Mouse (Mus musculus) erythroblast, embryonic 14.5 days (primary cell): ENCODE data around the gene Podn.

Experiments used
- GATA1 ChIP-seq: IDR thresholded peaks from 2 replicates; pipeline ENCODE4 v1.6.1; 2012; ENCODE audit warnings: low read length, inconsistent platforms, mixed read lengths
- TAL1 ChIP-seq: IDR thresholded peaks from 3 replicates; pipeline ENCODE4 v1.6.1; 2012; ENCODE audit warnings: low read length, inconsistent platforms, mixed read lengths

- TF ChIP-seq GATA1 (no peak), TAL1 (no peak)
These were observed 31.3 kb upstream of the Podn start for GRCm38 (mm10) chr4:108127516-108127915.
